Mouse (Mus musculus): ENCODE data around the gene Gm49380.

Gm49380 gene

DNA sequence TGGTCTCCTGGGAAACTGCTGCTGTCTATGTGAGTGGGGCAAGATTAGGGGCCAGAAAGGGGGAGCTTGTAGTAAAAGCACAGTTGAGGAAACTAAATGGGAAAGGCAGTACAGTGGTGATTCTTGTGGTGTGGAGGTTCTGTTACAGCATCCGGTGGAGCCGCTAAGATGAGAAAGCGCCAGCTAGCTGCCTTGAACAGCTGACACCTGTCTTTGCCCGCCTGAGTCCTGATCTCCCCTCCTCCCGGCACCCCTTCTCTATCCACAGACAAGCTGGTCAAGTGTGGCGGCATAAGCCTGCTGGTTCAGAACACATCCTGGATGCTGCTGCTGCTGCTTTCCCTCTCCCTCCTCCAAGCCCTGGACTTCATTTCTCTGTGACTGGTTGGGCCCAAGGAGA lies 66.2 kb downstream of the Gm49380 start:
- no peak for DNase-seq (ENCODE audit: low read depth)

DNA sequence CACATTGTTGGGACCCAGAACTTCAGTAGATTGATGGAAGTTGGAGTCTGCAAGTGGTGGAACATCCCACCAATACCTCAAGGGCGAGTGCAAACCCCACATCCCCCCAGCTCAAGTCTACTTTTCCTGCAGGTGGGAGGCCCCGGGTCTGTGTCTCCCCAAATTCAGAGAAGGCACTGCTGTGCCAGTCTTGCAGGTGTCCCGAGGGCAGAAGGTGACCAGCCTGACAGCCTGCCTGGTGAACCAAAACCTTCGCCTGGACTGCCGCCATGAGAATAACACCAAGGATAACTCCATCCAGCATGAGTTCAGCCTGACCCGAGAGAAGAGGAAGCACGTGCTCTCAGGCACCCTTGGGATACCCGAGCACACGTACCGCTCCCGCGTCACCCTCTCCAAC lies 66.9 kb downstream of the Gm49380 start:
- DNase-seq (ENCODE audit: low read depth), result no peak

DNA sequence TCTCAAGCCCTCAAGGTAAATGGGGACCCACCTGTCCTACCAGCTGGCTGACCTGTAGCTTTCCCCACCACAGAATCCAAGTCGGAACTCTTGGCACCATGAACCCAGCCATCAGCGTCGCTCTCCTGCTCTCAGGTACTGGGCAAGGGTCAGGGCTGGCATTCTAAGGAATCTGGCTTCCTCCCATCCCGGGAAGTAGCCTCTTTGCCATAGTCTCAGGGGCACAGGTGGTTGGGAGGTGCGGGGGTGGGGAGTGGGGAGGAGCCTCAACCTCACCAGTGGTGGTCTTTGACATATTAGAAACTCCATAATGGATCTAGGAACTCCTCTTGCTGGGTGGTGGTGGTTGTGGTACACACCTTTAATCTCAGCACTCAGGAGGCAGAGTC lies 67.4 kb downstream of the Gm49380 start:
- DNase-seq (ENCODE audit: low read depth), result no peak

DNA sequence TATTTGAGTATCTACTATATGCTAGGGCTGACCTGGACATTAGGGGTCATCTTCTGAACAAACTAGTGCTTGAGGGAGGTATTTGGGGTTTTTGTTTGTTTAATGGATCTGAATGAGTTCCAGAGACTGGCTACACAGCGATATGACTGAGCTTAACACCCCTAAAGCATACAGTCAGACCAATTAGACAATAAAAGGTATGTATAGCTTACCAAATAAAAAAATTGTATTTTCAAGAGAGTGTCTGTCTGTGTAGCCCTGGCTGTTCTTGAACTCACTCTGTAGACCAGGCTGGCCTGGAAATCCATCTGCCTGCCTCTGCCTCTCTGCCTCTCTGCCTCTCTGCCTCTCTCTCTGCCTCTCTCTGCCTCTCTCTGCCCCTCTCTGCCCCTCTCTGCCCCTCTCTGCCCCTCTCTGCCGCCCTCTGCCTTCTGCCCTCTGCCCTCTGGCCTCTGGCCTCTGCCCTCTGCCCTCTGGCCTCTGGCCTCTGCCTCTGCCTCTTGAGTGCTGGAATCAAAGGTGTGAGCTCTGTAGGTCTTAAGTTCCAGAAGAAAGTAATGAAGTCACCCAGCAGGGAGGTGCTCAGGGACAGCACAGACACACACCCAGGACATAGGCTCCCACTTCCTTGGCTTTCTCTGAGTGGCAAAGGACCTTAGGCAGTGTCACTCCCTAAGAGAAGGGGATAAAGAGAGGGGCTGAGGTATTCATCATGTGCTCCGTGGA lies 68.0 kb downstream of the Gm49380 start:
- DNase-seq (ENCODE audit: low read depth), result no peak

DNA sequence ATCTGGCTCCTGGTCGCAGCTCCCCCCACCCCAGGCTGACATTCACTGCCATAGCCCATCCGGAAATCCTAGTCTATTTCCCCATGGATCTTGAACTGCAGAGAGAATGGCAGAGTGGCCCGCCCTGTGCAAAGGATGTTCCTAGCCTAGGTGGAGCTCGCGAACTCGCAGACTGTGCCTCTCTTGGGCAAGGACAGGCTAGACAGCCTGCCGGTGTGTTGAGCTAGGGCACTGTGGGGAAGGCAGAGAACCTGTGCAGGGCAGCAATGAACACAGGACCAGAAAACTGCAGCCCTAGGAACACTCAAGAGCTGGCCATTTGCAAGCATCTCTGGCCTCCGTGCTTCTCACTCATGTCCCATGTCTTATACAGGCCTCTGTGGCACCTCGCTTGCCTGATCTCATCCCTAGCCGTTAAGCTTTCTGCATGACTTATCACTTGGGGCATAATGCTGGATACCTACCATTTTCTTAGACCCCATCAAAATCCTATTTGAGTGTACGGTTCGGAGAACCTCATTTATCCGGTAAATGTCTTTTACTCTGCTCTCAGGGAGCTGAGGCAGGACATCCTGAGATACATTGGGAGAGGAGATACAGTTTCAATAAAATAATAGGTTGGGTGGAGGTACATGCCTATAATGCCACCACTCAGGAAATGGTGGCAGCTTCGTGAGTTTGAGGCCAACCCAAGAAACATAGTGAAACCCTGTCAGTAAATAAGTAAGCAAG lies 68.7 kb downstream of the Gm49380 start:
- DNase-seq (ENCODE audit: low read depth), result no peak

DNA sequence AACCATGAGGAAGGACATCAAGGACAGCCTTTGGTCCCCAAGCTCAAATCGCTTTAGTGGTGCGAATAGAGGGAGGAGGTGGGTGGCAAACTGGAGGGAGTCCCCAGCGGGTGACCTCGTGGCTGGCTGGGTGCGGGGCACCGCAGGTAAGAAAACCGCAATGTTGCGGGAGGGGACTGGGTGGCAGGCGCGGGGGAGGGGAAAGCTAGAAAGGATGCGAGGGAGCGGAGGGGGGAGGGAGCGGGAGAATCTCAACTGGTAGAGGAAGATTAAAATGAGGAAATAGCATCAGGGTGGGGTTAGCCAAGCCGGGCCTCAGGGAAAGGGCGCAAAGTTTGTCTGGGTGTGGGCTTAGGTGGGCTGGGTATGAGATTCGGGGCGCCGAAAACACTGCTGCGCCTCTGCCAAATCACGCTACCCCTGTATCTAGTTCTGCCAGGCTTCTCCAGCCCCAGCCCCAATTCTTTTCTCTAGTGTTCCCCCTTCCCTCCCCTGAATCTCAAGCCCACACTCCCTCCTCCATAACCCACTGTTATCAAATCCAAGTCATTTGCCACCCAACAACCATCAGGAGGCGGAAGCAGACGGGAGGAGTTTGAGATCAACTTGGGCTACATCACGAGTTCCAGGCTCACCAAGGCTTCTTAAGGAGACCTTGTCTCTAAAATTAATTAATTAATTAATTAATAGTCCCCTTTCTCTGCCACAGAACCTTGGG lies 69.4 kb downstream of the Gm49380 start:
- DNase-seq (ENCODE audit: low read depth), result no peak

DNA sequence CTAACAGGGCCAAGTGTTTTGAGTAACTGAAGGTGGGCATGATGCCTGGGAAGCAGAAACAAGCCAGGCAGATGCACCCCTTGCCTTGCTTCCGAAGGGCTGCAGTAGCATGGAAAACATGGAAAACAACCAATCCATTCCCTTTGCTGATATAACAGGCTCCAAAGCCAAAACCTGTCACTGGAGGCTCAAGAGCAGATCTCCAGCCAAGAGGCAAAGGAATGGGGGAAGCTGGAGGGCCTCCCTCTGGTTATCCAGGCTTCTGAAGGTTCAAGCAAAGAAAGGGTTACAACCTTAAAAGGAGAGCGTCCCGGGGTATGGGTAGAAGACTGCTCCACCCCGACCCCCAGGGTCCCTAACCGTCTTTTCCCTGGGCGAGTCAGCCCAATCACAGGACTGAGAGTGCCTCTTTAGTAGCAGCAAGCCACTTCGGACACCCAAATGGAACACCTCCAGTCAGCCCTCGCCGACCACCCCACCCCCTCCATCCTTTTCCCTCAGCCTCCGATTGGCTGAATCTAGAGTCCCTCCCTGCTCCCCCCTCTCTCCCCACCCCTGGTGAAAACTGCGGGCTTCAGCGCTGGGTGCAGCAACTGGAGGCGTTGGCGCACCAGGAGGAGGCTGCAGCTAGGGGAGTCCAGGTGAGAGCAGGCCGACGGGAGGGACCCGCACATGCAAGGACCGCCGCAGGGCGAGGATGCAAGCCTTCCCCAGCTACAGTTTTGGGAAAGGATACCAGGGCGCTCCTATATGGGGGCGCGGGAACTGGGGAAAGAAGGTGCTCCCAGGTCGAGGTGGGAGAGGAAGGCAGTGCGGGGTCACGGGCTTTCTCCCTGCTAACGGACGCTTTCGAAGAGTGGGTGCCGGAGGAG lies 70.2 kb downstream of the Gm49380 start, which contains the start of gene Thy1:
Thy1 (plus strand) TSS at position 549 of the 872 bp plus-strand sequence.
- DNase-seq (ENCODE audit: low read depth), result no peak

DNA sequence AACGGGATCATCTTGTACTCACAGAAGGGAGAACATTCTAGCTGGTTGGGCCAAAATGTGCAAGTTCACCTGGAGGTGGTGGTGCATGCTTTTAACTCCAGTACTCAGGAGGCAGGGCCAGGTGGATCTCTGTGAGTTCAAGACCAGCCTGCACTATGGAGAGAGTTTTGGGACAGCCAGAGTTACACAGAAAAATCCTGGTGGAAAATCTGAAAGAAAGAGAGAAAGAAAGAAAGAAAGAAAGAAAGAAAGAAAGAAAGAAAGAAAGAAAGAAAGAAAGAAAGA lies 71.0 kb downstream of the Gm49380 start:
- no peak for DNase-seq (ENCODE audit: low read depth)

DNA sequence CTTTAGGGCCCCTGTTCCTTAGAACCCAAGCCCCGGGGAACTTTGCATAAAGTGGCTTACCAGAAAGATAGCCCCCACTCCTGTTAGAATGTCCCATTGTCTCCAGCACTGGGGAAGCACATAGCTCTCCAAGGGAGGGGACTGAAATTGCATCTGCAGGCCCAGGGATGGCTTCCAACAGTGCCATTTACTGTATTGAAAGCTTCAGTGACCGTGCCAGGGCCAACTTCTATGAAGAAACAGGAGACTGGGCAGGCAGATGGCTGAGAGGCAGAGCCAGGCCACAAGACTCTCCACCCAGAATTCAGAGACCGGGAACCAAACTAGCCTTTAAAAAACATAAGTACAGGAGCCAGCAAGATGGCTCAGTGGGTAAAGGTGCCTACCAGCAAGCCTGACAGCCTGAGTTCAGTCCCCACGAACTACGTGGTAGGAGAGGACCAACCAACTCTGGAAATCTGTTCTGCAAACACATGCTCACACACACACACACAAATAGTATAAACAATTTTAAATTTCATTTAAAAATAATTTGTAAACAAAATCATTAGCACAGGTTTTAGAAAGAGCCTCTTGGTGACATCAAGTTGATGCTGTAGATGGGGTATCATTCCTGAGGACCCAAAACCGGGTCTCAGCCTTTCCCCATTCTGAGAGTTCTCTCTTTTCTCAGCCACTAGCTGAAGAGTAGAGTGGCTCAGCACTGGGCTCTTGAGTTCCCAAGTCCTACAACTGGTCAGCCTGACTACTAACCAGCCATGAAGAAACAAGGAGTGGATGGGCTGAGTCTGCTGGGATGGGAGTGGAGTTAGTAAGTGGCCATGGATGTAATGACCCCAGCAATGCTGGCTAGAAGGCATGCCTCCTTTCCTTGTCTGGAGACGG lies 71.5 kb downstream of the Gm49380 start:
- no peak for DNase-seq (ENCODE audit: low read depth)

DNA sequence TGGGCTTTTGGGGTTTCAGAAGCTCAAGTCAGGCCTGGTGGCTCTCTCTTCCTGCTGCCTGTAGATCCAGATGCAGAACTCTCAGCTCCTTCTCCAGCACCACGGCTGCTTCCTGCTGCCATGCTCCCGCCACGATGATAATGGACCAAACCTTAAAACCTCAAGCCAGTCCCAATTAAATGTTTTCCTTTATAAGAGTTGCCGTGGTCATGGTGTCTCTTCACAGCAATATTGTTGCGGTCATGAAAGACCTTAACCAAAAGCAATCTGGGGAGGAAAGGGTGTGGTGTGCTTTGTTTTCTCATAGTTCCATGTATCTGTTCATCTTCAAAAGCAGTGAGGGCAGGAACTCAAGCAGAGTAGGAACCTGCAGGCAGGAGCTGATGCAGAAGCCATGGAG lies 76.2 kb downstream of the Gm49380 start:
- DNase-seq (ENCODE audit: low read depth), result no peak

DNA sequence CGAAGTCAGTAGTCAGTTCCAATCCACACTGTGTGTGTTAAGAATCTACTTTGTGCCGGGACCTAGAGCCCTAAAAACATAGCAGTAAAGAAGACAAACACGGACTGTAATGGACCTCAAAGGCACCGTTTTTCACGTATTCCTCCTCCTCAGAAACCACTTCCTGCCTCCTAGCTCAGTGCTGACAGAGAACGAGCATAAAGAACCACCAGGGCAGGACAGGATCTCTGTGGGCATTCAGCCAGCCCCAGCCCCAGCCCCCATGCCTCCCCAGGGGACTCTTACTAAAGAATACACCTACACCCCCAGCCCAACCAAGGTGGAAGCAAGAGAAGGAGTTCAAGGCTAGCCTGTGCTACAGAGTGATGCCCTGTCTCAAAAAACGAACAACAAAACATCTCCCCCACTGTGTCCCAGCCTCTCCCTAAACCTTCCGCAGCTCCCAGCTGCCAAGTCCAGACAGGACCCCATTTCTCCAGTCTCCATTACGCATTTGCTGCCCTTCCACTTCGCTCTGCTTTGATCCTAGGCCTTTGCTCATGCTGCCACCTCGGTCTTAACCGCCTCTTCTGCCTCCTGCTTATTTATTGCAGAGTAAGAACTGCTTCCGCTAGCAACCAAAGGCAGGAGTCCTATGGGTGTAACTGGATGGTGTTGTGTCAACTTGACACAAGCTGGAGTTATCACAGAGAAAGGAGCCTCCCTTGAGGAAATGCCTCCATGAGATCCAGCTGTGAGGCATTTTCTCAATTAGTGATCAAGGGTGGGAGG lies 79.2 kb downstream of the Gm49380 start:
- DNase-seq (ENCODE audit: low read depth), result no peak

DNA sequence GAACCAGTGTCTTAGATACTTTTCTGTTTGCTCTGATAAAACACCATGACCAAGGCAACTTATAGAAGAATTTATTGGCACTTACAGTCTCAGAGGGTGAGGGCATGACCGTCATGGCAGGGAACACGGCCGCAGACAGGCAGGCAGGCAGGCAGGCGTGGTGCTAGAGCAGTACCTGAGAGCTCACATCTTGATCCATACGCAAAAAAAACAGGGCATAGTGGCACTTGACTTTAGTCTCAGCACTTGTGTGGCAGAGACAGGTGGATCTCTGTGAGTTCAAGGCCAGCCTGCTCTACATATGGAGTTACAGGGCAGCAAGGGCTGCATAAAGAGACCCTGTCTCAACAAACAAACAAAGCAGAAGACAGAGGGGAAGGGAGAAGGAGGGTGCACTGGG lies 80.0 kb downstream of the Gm49380 start:
- DNase-seq (ENCODE audit: low read depth), result no peak

DNA sequence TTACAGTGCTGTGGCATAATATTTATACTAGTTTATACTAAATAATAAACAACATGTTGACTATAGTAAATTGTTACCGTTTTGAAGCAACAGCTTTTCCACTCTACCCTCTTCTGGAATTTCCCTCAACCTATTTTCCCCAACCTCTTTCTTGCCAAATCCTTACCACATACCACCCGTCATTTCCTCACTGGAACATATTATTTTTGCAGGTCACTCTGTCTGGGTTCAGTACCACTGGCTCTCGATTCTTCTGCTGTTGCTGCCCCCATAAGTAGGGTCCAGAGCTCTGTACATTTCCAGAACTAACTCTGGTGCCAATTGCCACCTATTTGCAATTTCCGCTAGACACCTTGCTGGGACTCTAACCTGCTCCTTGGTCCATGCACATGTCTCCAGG lies 81.4 kb downstream of the Gm49380 start:
- DNase-seq (ENCODE audit: low read depth), result no peak

DNA sequence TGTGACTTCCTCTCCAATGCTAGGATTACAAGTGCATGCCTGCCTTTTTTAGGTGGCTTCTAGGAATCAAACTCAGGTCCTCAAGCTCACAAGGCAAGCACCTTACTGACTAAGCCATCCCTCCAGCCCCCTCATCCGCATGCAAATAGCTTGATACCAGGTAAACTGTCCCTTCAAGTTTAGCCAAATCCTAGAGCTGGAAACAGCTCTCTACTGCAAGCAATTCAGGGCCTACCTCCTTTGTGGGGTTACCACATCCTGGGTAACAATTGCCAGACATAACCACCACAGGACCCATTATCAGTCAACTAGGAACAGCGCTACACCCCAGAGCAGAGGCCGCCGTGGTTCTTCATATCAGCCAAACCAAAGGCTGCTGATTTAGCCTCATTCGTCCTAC lies 82.2 kb downstream of the Gm49380 start:
- DNase-seq (ENCODE audit: low read depth), result no peak

DNA sequence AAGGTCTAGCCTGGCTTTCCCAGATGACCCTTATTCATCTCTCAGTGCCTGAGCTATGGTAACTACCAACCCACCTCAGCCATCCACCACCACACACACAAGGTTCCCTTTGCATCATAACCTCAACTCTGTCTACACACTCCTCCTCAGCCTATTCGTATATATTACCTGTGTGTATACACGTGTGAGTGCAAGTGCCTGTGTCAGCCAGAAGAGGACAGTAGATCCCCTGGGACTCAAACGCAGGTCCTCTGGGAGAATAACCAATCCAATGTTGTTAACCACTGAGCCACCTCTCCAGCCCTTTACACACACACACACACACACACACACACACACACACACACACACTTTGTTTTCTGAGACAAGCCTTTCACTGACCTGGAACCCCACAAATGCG lies 82.7 kb downstream of the Gm49380 start:
- DNase-seq (ENCODE audit: low read depth), result no peak

DNA sequence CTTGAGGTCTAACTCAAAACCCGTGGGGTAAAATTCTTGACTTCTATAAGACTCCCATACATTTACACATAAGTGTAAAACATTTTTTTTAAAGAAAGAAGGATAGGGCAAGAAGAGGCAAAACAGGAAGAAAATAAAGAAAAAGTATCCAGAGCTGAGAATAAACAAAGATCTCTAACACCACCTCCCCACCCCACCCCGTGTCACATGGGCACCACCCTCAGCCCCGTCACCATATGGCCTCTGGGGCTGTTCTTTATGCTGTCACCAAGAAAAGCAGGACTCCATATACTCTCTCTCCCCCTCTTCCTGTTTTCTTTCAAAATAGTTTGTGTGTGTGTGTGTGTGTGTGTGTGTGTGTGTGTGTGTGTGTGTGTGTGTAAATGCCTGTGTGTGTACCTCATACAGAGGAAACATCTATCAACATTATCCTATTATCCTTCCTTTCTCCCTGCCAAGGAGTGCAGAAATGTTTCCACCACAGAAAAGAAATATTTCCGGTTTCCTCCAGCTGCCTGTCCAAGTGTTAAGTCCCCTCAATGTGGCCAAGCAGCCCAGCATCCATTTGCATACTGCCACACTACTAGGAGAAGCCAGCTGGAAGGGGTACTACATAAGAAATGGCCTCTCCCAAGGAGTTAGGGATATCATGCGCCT lies 83.6 kb downstream of the Gm49380 start:
- DNase-seq (ENCODE audit: low read depth), result no peak

DNA sequence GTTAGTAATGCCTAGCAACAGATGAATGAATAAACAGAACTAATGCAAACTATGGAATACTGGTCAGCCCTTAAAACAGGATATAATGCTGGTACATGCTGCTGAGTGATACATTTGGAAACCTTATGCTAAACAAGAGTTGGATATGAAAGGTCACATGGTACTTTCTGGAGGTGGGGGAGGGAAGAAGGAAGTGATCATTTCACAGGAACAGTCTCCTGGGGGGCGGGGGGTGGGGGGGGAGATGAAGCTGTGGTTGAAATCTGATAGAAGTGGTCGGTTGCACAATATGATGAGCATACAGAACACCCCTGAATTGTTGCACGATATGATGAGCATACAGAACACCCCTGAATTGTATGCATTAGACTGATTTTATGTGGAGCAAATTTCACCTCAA lies 89.2 kb downstream of the Gm49380 start:
- DNase-seq (ENCODE audit: low read depth), result no peak

DNA sequence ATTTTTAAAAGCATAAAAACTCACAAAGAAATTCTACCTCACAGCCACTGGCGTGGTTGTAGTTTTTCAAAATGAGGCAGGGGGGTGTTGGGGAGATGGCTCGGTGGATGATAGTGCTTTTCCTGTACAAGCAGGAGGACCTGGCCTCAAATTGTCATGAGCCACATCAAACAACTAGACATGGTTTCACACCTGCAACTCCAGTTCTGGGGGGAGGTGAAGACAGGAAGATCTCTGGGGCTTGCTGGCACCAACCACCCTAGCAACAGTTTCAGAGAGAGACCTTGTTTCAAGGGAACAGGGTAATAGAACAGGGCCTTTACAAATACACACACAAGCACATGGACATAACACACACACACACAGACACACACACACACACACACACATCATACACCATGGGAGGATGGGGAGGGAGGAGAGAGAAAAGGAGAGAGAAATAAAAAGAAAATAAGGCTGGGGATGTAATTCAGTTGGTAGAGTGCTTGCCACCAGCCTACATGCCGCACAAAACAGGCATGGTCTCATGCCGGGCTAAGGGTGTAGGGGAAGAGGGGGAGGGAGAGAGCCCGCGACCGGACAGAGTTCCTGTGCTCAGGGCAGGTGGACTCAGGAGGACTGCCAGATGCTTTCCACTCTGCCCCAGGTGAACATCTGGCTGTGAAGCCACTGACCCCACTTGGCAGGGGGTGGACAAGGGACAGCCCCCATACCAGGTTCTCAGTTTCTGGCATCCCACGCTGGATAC lies 91.0 kb downstream of the Gm49380 start:
- DNase-seq (ENCODE audit: low read depth), result no peak

DNA sequence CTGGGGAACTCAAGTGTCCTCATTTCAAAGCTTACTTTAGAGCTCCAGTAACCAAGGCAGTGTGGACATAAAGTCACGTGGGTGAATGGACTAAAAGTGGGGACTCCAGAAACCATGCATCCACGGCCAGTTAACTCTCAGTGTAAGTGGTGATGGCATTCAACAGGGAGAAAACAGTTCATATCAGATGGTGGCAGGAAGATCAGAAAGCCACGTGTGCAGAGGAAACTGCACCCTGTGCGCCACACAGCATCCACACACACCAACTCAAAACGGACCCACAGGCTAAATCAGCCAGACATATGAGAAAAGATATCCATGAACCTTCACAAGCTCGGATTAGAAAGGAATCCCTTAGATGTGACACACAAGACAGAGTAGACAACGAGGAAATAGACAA lies 93.3 kb downstream of the Gm49380 start:
- DNase-seq (ENCODE audit: low read depth), result no peak

All from c-Kit-positive CD71-negative TER-119-negative erythroid progenitor cells, embryonic 14.5 days (primary cell).